Comparison of ENCODE assay signal across 17 mouse cellular contexts in genomic region chr3:108314038-108314675, GRCm38 (mm10). TPM values are rescaled to one million over a fixed set of nuclear protein-coding genes. Genes with fewer than 3 reads are reported as not detected.
A peak's percentile ranks its signal among the peaks of the same experiment; 100 is the strongest.
DNase-seq lines count a peak whose midpoint lies in the region; TF ChIP-seq lines count a peak whose summit lies in the region.
"Had no signal": no experiment of that assay in that cellular context is flagged by ENCODE, and none has a peak within 500 bp of the region (broad histone marks: within the 10 kb centered on the region; RNA-seq: fewer than 3 reads in every experiment).

No protein-coding gene starts in this region.

- TF ChIP-seq CTCF in CH12.LX (conservative IDR thresholded peaks at IDR 0.05 in 1 of 2, IDR thresholded peaks at IDR 0.05 in 1 of 2; ENCODE audit: low read depth in 2 of 2, low read length in 2 of 2), result no peak

- DNase-seq in gastrocnemius, adult 18-20 months (ENCODE audit: low spot score), result peak; percentile 72
- no peak for DNase-seq in gastrocnemius, postnatal 4 days (ENCODE audit: low spot score in 2 of 2)
- DNase-seq in CH12.LX (ENCODE audit: extremely low read depth), result no peak
- peak; percentile 41 for DNase-seq in gastrocnemius, postnatal 10 days
- DNase-seq in lung, postnatal 36 days, result peak; percentile 62
- no peak for DNase-seq in neural tube, embryonic 10.5 days (ENCODE audit: extremely low spot score, low spot score)
- DNase-seq in urinary bladder, postnatal 36 days (ENCODE audit: low spot score in 2 of 2), result no peak
- DNase-seq: cerebellum, postnatal 25 days; layer of hippocampus, adult 9-11 months; right cerebral cortex, adult 18-20 months had no signal

- no peak overlapping the region for H3K9ac ChIP-seq in CH12.LX (ENCODE audit: insufficient read depth, low read depth)
- H3K9ac ChIP-seq: kidney, embryonic 15.5 days; midbrain, embryonic 13.5 days had no signal

- no peak overlapping the region for H3K27ac ChIP-seq in CH12.LX (ENCODE audit: insufficient read depth, low read depth)
- H3K27ac ChIP-seq: heart, embryonic 10.5 days; hindbrain, postnatal 0 days; kidney, embryonic 15.5 days; midbrain, embryonic 13.5 days had no signal

- TF ChIP-seq EP300 in CH12.LX (IDR thresholded peaks at IDR 0.05; ENCODE audit: low read length), result no peak

- no peaks in the 10 kb centered on the region for H3K27me3 ChIP-seq in CH12.LX (replicated peaks)
- H3K27me3 ChIP-seq: kidney, embryonic 15.5 days; midbrain, embryonic 13.5 days had no signal

- no peak overlapping the region for H3K4me2 ChIP-seq in CH12.LX (ENCODE audit: insufficient read depth, low read depth, poor library complexity, severe bottlenecking)
- H3K4me2 ChIP-seq: kidney, embryonic 15.5 days; midbrain, embryonic 13.5 days had no signal

- no peak for TF ChIP-seq POLR2A in CH12.LX (IDR thresholded peaks at IDR 0.05; ENCODE audit: low read depth, low read length)

- no peaks in the 10 kb centered on the region for H3K9me3 ChIP-seq in CH12.LX (replicated peaks; ENCODE audit: low read length)
- H3K9me3 ChIP-seq: G1E; heart, embryonic 10.5 days; kidney, embryonic 15.5 days; midbrain, embryonic 13.5 days had no signal

- no peaks in the 10 kb centered on the region for H3K79me2 ChIP-seq in CH12.LX (replicated peaks; ENCODE audit: control insufficient read depth, extremely low read depth, insufficient read depth, poor library complexity, severe bottlenecking)

- in situ Hi-C loops in CH12.LX (cut with MboI; ENCODE audit: low pct_ligation_motif_present, low pct_unique_long_range_greater_than_20kb, low sequenced_read_pairs), result no loop called here

- no peak overlapping the region for H3K4me3 ChIP-seq in CH12.LX (replicated peaks in 1 of 3; ENCODE audit: low read depth in 2 of 3, low read length in 2 of 3, poor library complexity in 1 of 3)
- H3K4me3 ChIP-seq: heart, embryonic 10.5 days; kidney, embryonic 15.5 days; midbrain, embryonic 13.5 days had no signal

- no peaks in the 10 kb centered on the region for H3K36me3 ChIP-seq in CH12.LX (replicated peaks in 1 of 2; ENCODE audit: control insufficient read depth in 1 of 2, insufficient read depth in 1 of 2, low read length in 1 of 2)
- H3K36me3 ChIP-seq: G1E had no signal

- H3K4me1 ChIP-seq in CH12.LX (ENCODE audit: control insufficient read depth in 1 of 2, insufficient read depth in 2 of 2), result peaks cover 0 to 20% of the 10 kb centered on the region in 2 experiments; a peak in 2 of 4 replicates
- H3K4me1 ChIP-seq: kidney, embryonic 15.5 days; midbrain, embryonic 13.5 days had no signal

- no peak for TF ChIP-seq RAD21 in CH12.LX (IDR thresholded peaks at IDR 0.05; ENCODE audit: low read depth, low read length)

- dilution Hi-C loops in CH12.LX (cut with MboI; ENCODE audit: extremely low pct_ligation_motif_present, extremely low pct_unique_long_range_greater_than_20kb, low sequenced_read_pairs), result no loop called here

TF ChIP-seq in CH12.LX, 34 proteins besides CTCF, POLR2A, EP300 and RAD21:
- TF ChIP-seq CHD2 (IDR thresholded peaks at IDR 0.05; ENCODE audit: low read length), result no peak
- no peak for TF ChIP-seq IRF4 (IDR thresholded peaks at IDR 0.05; ENCODE audit: low read depth, low read length)
- TF ChIP-seq MAX (IDR thresholded peaks at IDR 0.05; ENCODE audit: low read length), result 0 out of 2 replicates have a peak, but pooled peaks have one; percentile 18

RNA-seq across cellular contexts. Expression of gene Sort1, which starts 30.3 kb away (rescaled TPM):
- 10 to 100 TPM; 41.8 to 46.3 TPM for total RNA-seq in gastrocnemius, adult 18-20 months (2021)
- 10 to 100 TPM; 54.6 to 59.9 TPM for total RNA-seq in gastrocnemius, postnatal 4 days (2021)
- total RNA-seq in CH12.LX (2012; rRNA removed), result 0.50 and 1.2 TPM in 2 replicates
- total RNA-seq in CH12.LX (2014; rRNA removed), result 0.15 and 0.31 TPM in 2 replicates
- 0.52 and 0.90 TPM in 2 replicates for polyA plus RNA-seq in CH12.LX (2012; ENCODE audit: insufficient read length, low read depth)
- total RNA-seq in gastrocnemius, postnatal 10 days (2021), result 10 to 100 TPM; 57.0 to 59.6 TPM

RNA-seq across cellular contexts. Expression of gene Mybphl, which starts 50.6 kb away (rescaled TPM):
- not detected for total RNA-seq in gastrocnemius, adult 18-20 months (2021)
- total RNA-seq in gastrocnemius, postnatal 4 days (2021), result not detected
- total RNA-seq in CH12.LX (2012; rRNA removed) (not detected in 2 replicates), CH12.LX (2014; rRNA removed) (not detected in 2 replicates)
- not detected in 2 replicates for polyA plus RNA-seq in CH12.LX (2012; ENCODE audit: insufficient read length, low read depth)
- not detected for total RNA-seq in gastrocnemius, postnatal 10 days (2021)
- total RNA-seq: G1E; hindbrain, postnatal 0 days; left cerebral cortex, postnatal 10 days had no signal
- polyA plus RNA-seq: G1E; kidney, embryonic 15.5 days; limb, embryonic 14.5 days; midbrain, embryonic 13.5 days had no signal

RNA-seq across cellular contexts. Expression of gene Psma5, which starts 57.4 kb away (rescaled TPM):
- 10 to 100 TPM; 50.6 to 56.2 TPM for total RNA-seq in gastrocnemius, adult 18-20 months (2021)
- total RNA-seq in gastrocnemius, postnatal 4 days (2021), result 100 to 1,000 TPM; 126 to 128 TPM
- total RNA-seq in CH12.LX (2012; rRNA removed), result 245 and 297 TPM in 2 replicates
- total RNA-seq in CH12.LX (2014; rRNA removed), result 341 and 378 TPM in 2 replicates
- 251 and 264 TPM in 2 replicates for polyA plus RNA-seq in CH12.LX (2012; ENCODE audit: insufficient read length, low read depth)
- total RNA-seq in gastrocnemius, postnatal 10 days (2021), result 10 to 100 TPM; 94.7 to 96.4 TPM

Comparison
In these comparisons a context has a peak if more than half of its experiments do, and no peak if none do; other contexts are left out.
1. DNase-seq: peak in gastrocnemius, adult 18-20 months (single experiment), gastrocnemius, postnatal 10 days (single experiment) and lung, postnatal 36 days (single experiment); none in gastrocnemius, postnatal 4 days (0 of 2), CH12.LX (single experiment), neural tube, embryonic 10.5 days (single experiment) and urinary bladder, postnatal 36 days (0 of 2).
2. RNA of gene Sort1, which starts 30.3 kb away (total RNA-seq): 54.6 to 59.9 TPM in gastrocnemius, postnatal 4 days, 57.0 to 59.6 TPM in gastrocnemius, postnatal 10 days and 41.8 to 46.3 TPM in gastrocnemius, adult 18-20 months; 0.15 to 1.2 TPM in CH12.LX; every median in the first group is over 10 times any median in the second.